8 mouse cellular contexts compared by ENCODE assay signal in genomic region chr6:86371340-86371911, GRCm38 (mm10). TPM values are rescaled to one million over a fixed set of nuclear protein-coding genes. Genes with fewer than 3 reads are reported as not detected.
DNase-seq lines count a peak whose midpoint lies in the region; ATAC-seq and TF ChIP-seq lines count a peak whose summit lies in the region.

No protein-coding gene starts in this region.

- H3K4me2 ChIP-seq in forebrain, embryonic 16.5 days (ENCODE audit: low read length) = peak overlapping the region; percentile 92
- peak overlapping the region; percentile 64 for H3K4me2 ChIP-seq in lung, embryonic 15.5 days

- peaks cover 0 to 11% of the 10 kb centered on the region in 2 experiments; a peak in 1 of 4 replicates for H3K4me1 ChIP-seq in ES-E14 (ENCODE audit: control insufficient read depth in 2 of 2, insufficient read depth in 2 of 2, low read length in 2 of 2, poor library complexity in 1 of 2)
- H3K4me1 ChIP-seq in forebrain, embryonic 16.5 days (replicated peaks; ENCODE audit: control insufficient read depth, insufficient read depth, low read length) = peaks cover 24% of the 10 kb centered on the region
- peaks cover 18% of the 10 kb centered on the region for H3K4me1 ChIP-seq in lung, embryonic 15.5 days

- under 1% methylated on average over 50 of the region's 50 CpGs for WGBS in forebrain, embryonic 16.5 days
- WGBS in lung, embryonic 15.5 days = under 1% methylated on average over 50 of the region's 50 CpGs

- peaks cover 16% of the 10 kb centered on the region for H3K36me3 ChIP-seq in ES-E14 (ENCODE audit: control insufficient read depth, insufficient read depth, low read length, poor library complexity, severe bottlenecking)
- no peaks in the 10 kb centered on the region for H3K36me3 ChIP-seq in forebrain, embryonic 16.5 days (ENCODE audit: control insufficient read depth, insufficient read depth)
- peaks cover 21% of the 10 kb centered on the region for H3K36me3 ChIP-seq in lung, embryonic 15.5 days

- peak overlapping the region; percentile 51 for H3K27ac ChIP-seq in ES-E14 (ENCODE audit: insufficient read depth, low read depth, low read length, poor library complexity, severe bottlenecking)
- peak overlapping the region; percentile 98 for H3K27ac ChIP-seq in forebrain, embryonic 16.5 days (ENCODE audit: low read length)
- peak overlapping the region; percentile 87 for H3K27ac ChIP-seq in lung, embryonic 15.5 days

- H3K9ac ChIP-seq in ES-E14 (ENCODE audit: insufficient read depth, low read depth, low read length, poor library complexity, severe bottlenecking) = peak overlapping the region; percentile 99
- H3K9ac ChIP-seq in forebrain, embryonic 16.5 days (replicated peaks; ENCODE audit: low read depth, low read length) = peak overlapping the region; percentile 56
- peak overlapping the region; percentile 91 for H3K9ac ChIP-seq in lung, embryonic 15.5 days

- H3K9me3 ChIP-seq in ES-E14 (ENCODE audit: control insufficient read depth, insufficient read depth, low read depth, low read length) = no peaks in the 10 kb centered on the region
- no peaks in the 10 kb centered on the region for H3K9me3 ChIP-seq in forebrain, embryonic 16.5 days (ENCODE audit: control insufficient read depth, low read length)
- no peaks in the 10 kb centered on the region for H3K9me3 ChIP-seq in lung, embryonic 15.5 days

- no peaks in the 10 kb centered on the region for H3K27me3 ChIP-seq in forebrain, embryonic 16.5 days (replicated peaks; ENCODE audit: control insufficient read depth, insufficient read depth, low read length)
- no peaks in the 10 kb centered on the region for H3K27me3 ChIP-seq in lung, embryonic 15.5 days

- ATAC-seq in forebrain, embryonic 16.5 days = peak; percentile 98
- ATAC-seq in lung, embryonic 15.5 days (ENCODE audit: borderline replicate concordance, extremely low read depth, low FRiP score, low TSS enrichment) = peak; percentile 97

- peak; percentile 92 for DNase-seq in ES-E14 (ENCODE audit: low read depth, low spot score)
- peak; percentile 96 for DNase-seq in cerebellum, adult 11-12 months
- peak; percentile 96 for DNase-seq in heart, postnatal 4 days
- peak; percentile 96 to 97 for DNase-seq in layer of hippocampus, adult 8-10 months (ENCODE audit: low spot score in 2 of 2)
- DNase-seq in ovary, adult 18-20 months (ENCODE audit: low spot score) = peak; percentile 92
- DNase-seq in thymus, postnatal 0 days (ENCODE audit: low spot score) = peak; percentile 95

- H3K4me3 ChIP-seq in ES-E14 (ENCODE audit: insufficient read depth in 1 of 2, low read depth in 1 of 2, low read length in 2 of 2, poor library complexity in 1 of 2, severe bottlenecking in 1 of 2) = peak overlapping the region; percentile 83 to 86
- H3K4me3 ChIP-seq in forebrain, embryonic 16.5 days (replicated peaks; ENCODE audit: low read length) = peak overlapping the region; percentile 57
- peak overlapping the region; percentile 86 for H3K4me3 ChIP-seq in lung, embryonic 15.5 days

- in situ Hi-C loops in ES-E14 (cut with MboI; ENCODE audit: low sequenced_read_pairs in 2 of 2, unreplicated experiment in 2 of 2) = loop anchor here in 1 of 2 experiments (25.0 kb wide), 1 partner anchor 234 kb away; no protein-coding TSS in a partner anchor

TF ChIP-seq in ES-E14, 5 proteins besides CTCF, POLR2A, EP300 and RAD21:
- TF ChIP-seq HCFC1 (IDR thresholded peaks at IDR 0.05; ENCODE audit: borderline replicate concordance, insufficient read depth, low read length) (peak; percentile 74), ZNF384 (IDR thresholded peaks at IDR 0.05; ENCODE audit: low read depth, low read length) (no peak), CHD2 (IDR thresholded peaks at IDR 0.05; ENCODE audit: low read depth, low read length) (peak; percentile 97)

RNA-seq across cellular contexts. Expression of gene Snrpg, which starts 0.3 kb away (rescaled TPM):
- 672 and 786 TPM in 2 replicates for total RNA-seq in ES-E14 (2012; rRNA removed)
- 420 and 457 TPM in 2 replicates for polyA plus RNA-seq in forebrain, embryonic 16.5 days (2015; fragmentation: Nextera tagmentation; extraction: Ambion mirVana)
- 100 to 1,000 TPM; 108 to 113 TPM for total RNA-seq in heart, postnatal 4 days (2021)
- 10 to 100 TPM; 44.1 to 77.4 (median 71.6) TPM for total RNA-seq in layer of hippocampus, adult 8-10 months (2022)
- polyA plus RNA-seq in lung, embryonic 15.5 days (2015; fragmentation: Nextera tagmentation; extraction: Ambion mirVana) = 556 and 637 TPM in 2 replicates
- polyA plus RNA-seq in thymus, postnatal 0 days (2015; fragmentation: Nextera tagmentation; extraction: Ambion mirVana) = 649 and 709 TPM in 2 replicates

RNA-seq across cellular contexts. Expression of gene Fam136a, which starts 6.0 kb away (rescaled TPM):
- total RNA-seq in ES-E14 (2012; rRNA removed) = 100 and 116 TPM in 2 replicates
- polyA plus RNA-seq in forebrain, embryonic 16.5 days (2015; fragmentation: Nextera tagmentation; extraction: Ambion mirVana) = 128 TPM in 2 replicates
- 10 to 100 TPM; 26.8 to 28.7 TPM for total RNA-seq in heart, postnatal 4 days (2021)
- 10 to 100 TPM; 24.4 to 27.8 (median 27.3) TPM for total RNA-seq in layer of hippocampus, adult 8-10 months (2022)
- polyA plus RNA-seq in lung, embryonic 15.5 days (2015; fragmentation: Nextera tagmentation; extraction: Ambion mirVana) = 111 TPM in 2 replicates
- 77.1 and 83.0 TPM in 2 replicates for polyA plus RNA-seq in thymus, postnatal 0 days (2015; fragmentation: Nextera tagmentation; extraction: Ambion mirVana)

RNA-seq across cellular contexts. Expression of gene Pcyox1, which starts 25.5 kb away (rescaled TPM):
- total RNA-seq in ES-E14 (2012; rRNA removed) = 41.5 and 58.5 TPM in 2 replicates
- polyA plus RNA-seq in forebrain, embryonic 16.5 days (2015; fragmentation: Nextera tagmentation; extraction: Ambion mirVana) = 104 and 119 TPM in 2 replicates
- total RNA-seq in heart, postnatal 4 days (2021) = 10 to 100 TPM; 52.5 TPM
- total RNA-seq in layer of hippocampus, adult 8-10 months (2022) = 100 to 1,000 TPM; 115 to 135 (median 124) TPM
- polyA plus RNA-seq in lung, embryonic 15.5 days (2015; fragmentation: Nextera tagmentation; extraction: Ambion mirVana) = 80.9 and 82.2 TPM in 2 replicates
- 28.8 and 32.8 TPM in 2 replicates for polyA plus RNA-seq in thymus, postnatal 0 days (2015; fragmentation: Nextera tagmentation; extraction: Ambion mirVana)

RNA-seq across cellular contexts. Expression of gene Tia1, which starts 32.6 kb away (rescaled TPM):
- total RNA-seq in ES-E14 (2012; rRNA removed) = 46.1 and 70.9 TPM in 2 replicates
- polyA plus RNA-seq in forebrain, embryonic 16.5 days (2015; fragmentation: Nextera tagmentation; extraction: Ambion mirVana) = 370 and 414 TPM in 2 replicates
- total RNA-seq in heart, postnatal 4 days (2021) = 10 to 100 TPM; 60.2 to 62.3 TPM
- total RNA-seq in layer of hippocampus, adult 8-10 months (2022) = 100 to 1,000 TPM; 105 to 159 (median 144) TPM
- 179 and 191 TPM in 2 replicates for polyA plus RNA-seq in lung, embryonic 15.5 days (2015; fragmentation: Nextera tagmentation; extraction: Ambion mirVana)
- 170 and 184 TPM in 2 replicates for polyA plus RNA-seq in thymus, postnatal 0 days (2015; fragmentation: Nextera tagmentation; extraction: Ambion mirVana)

RNA-seq across cellular contexts. Expression of gene Gm44790, which starts 55.0 kb away (rescaled TPM):
- 0.31 and 3.3 TPM in 2 replicates for total RNA-seq in ES-E14 (2012; rRNA removed)
- not detected in 2 replicates for polyA plus RNA-seq in forebrain, embryonic 16.5 days (2015; fragmentation: Nextera tagmentation; extraction: Ambion mirVana)
- not detected for total RNA-seq in heart, postnatal 4 days (2021)
- total RNA-seq in layer of hippocampus, adult 8-10 months (2022) = 1 to 10 TPM in 2 of 4 experiments, not detected in 2; 1.1 to 1.9 TPM
- 1.3 TPM in 1 of 2 replicates, not detected in the other for polyA plus RNA-seq in lung, embryonic 15.5 days (2015; fragmentation: Nextera tagmentation; extraction: Ambion mirVana)
- 0.25 and 0.31 TPM in 2 replicates for polyA plus RNA-seq in thymus, postnatal 0 days (2015; fragmentation: Nextera tagmentation; extraction: Ambion mirVana)

Comparison
In these comparisons a context has a peak if more than half of its experiments do, and no peak if none do; other contexts are left out.
1. Peak in every context shown above with its lines: DNase-seq, ATAC-seq, H3K4me3 ChIP-seq and H3K27ac ChIP-seq.